Mouse (Mus musculus): ENCODE measurements around the gene Cerk.
"Not testable (repeated sequence)": the region's sequence is repeated elsewhere in the genome, so short reads cannot be mapped to it uniquely, and the experiment has no call there.

- not testable (repeated sequence) for TF ChIP-seq CTCF, POLR2A (IDR thresholded peaks at IDR 0.05; ENCODE audit: extremely low read depth, insufficient read depth, low read length)
Observed at GRCm38 (mm10) chr15:86221901-86222300, 36.0 kb upstream of the Cerk start.

All from cortical plate, adult 2 months (tissue).